Mouse (Mus musculus): Measurements from ENCODE around the gene Tmem160. TPM values are rescaled to one million over a fixed set of nuclear protein-coding genes. Genes with fewer than 3 reads are reported as not detected.

The Tmem160 gene
- 10 to 100 TPM; 22.0 to 30.5 TPM for total RNA-seq (2023)

DNA sequence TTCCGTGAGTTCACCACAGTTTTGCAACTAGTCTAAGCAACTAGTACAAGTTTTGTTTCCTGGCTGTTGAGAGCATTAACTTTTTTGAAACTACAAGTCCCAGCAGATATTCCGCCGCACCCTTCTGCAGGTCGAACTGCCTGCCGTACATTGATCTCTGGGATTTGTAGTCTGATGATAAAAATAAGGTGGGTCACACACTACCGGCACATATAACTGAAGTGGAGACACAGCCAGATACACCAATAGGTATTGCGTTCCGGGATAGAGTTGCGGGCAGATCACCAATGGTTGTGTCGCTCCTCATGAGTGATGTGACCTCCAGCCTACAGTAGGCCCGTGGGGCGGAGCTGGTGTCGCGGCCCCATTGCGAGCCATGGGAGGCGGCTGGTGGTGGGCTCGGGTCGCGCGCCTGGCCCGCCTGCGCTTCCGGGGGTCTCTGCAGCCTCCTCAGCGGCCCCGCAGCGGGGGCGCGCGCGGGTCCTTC, at the start of gene Tmem160:
Tmem160 (plus strand) TSS at position 193 of the 487 bp plus-strand sequence.

DNA sequence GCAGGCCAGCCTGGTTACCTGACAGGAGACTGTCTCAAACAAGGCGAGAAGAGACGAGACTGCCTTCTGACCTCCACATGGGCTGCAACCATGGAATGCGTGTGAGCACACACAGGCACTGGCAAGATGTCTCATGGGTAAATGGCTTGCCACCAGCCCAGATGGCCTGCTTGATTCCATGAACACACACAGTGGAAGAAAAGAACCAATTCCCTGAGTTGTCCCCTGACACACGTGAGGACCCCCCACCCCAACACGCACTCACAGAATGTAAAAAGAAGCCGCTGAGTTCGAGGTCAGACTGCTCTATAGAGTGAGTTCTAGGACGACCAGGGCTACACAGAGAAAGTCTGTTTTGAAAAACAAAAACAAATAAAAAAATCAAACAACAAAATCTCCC, 25.0 kb downstream of the Tmem160 start, which contains the start of gene Npas1:
Npas1 (minus strand) TSS at position 101 of the 400 bp plus-strand sequence.

Other genes with a start within 250 kb of the Tmem160 start
- gene Dhx34, start 230.7 kb upstream of the Tmem160 start, total RNA-seq (2023) = 10 to 100 TPM; 21.4 to 24.2 TPM
- 10 to 100 TPM; 24.0 to 25.0 TPM for gene C5ar2, start 208.6 kb upstream of the Tmem160 start, total RNA-seq (2023)
- gene C5ar1, start 193.2 kb upstream of the Tmem160 start, total RNA-seq (2023) = 100 to 1,000 TPM; 318 to 350 TPM
- gene Inafm1, start 179.2 kb upstream of the Tmem160 start, total RNA-seq (2023) = 10 to 100 TPM; 11.0 to 12.4 TPM
- gene Ccdc9, start 166.0 kb upstream of the Tmem160 start, total RNA-seq (2023) = 100 to 1,000 TPM; 134 to 171 TPM
- 10 to 100 TPM; 24.8 to 27.5 TPM for gene Bbc3, start 144.4 kb upstream of the Tmem160 start, total RNA-seq (2023)
- 10 to 100 TPM; 56.1 to 57.2 TPM for gene Sae1, start 65.0 kb upstream of the Tmem160 start, total RNA-seq (2023)
- gene Zc3h4, start 51.9 kb upstream of the Tmem160 start, total RNA-seq (2023) = 10 to 100 TPM; 58.3 to 67.7 TPM
- gene Npas1, start 24.9 kb downstream of the Tmem160 start, total RNA-seq (2023) = not detected
- gene Arhgap35, start 162.2 kb downstream of the Tmem160 start, total RNA-seq (2023) = 1 to 10 TPM; 2.7 to 3.3 TPM
- gene Ceacam15, start 222.9 kb downstream of the Tmem160 start, total RNA-seq (2023) = not detected